Mouse (Mus musculus): Measurements from ENCODE around the gene Aox2. TPM values are rescaled to one million over a fixed set of nuclear protein-coding genes. Genes with fewer than 3 reads are reported as not detected.

Gene Aox2
- polyA plus RNA-seq, 1 experiment from 2014 or later, result not detected

- H3K9me3 ChIP-seq (replicated peaks), result no peaks in the 10 kb centered on the region
- peaks cover 36% of the 10 kb centered on the region for H3K36me3 ChIP-seq
- peak within 1 kb of the TSS; percentile 100 for H3K4me3 ChIP-seq
- peak within 1 kb of the TSS; percentile 100 for H3K27ac ChIP-seq (replicated peaks)
- no peaks in the 10 kb centered on the region for H3K27me3 ChIP-seq (ENCODE audit: low read depth, poor library complexity, severe bottlenecking)
- peaks cover 21% of the 10 kb centered on the region for H3K4me1 ChIP-seq
- peak; percentile 93 for DNase-seq (ENCODE audit: low spot score)
- WGBS, result under 1% methylated on average over 79 of the region's 79 CpGs
These were observed 145.5 kb downstream of the Aox2 start, which contains the start of gene Clk1 for GRCm38 (mm10) chr1:58423371-58424248. TSS of gene Clk1 (minus strand) at chr1:58424066.

- Histone ChIP-seq H3K27ac (replicated peaks) (no peak overlapping the region), H3K4me3 (no peak overlapping the region; the same call in 1 of the 2 replicates)
These were observed 146.4 kb downstream of the Aox2 start for GRCm38 (mm10) chr1:58424551-58424950.

More at GRCm38 (mm10) chr1:58424551-58424950, 146.4 kb downstream of the Aox2 start:
- H3K27me3 ChIP-seq (ENCODE audit: low read depth, poor library complexity, severe bottlenecking), result no peaks in the 10 kb centered on the region
- peaks cover 21% of the 10 kb centered on the region for H3K4me1 ChIP-seq
- no peak for DNase-seq (ENCODE audit: low spot score)
- peaks cover 29% of the 10 kb centered on the region for H3K36me3 ChIP-seq
- no peaks in the 10 kb centered on the region for H3K9me3 ChIP-seq (replicated peaks)
- WGBS, result 90% methylated on average over 3 of the region's 3 CpGs

Other genes starting within 250 kb of the Aox2 start
- gene Aox1, start 248.4 kb upstream of the Aox2 start, polyA plus RNA-seq (2016; fragmentation: Nextera tagmentation; extraction: Ambion mirVana), result 0.02 and 0.07 TPM in 2 replicates
- 0.12 and 0.24 TPM in 2 replicates for gene Aox3, start 165.2 kb upstream of the Aox2 start, polyA plus RNA-seq (2016; fragmentation: Nextera tagmentation; extraction: Ambion mirVana)
- gene Aox4, start 67.9 kb upstream of the Aox2 start, polyA plus RNA-seq (2016; fragmentation: Nextera tagmentation; extraction: Ambion mirVana), result 0.11 TPM in 1 of 2 replicates, not detected in the other
- gene Bzw1, start 114.6 kb downstream of the Aox2 start, polyA plus RNA-seq (2016; fragmentation: Nextera tagmentation; extraction: Ambion mirVana), result 454 and 464 TPM in 2 replicates
- gene Clk1, start 145.7 kb downstream of the Aox2 start, polyA plus RNA-seq (2016; fragmentation: Nextera tagmentation; extraction: Ambion mirVana), result 123 and 145 TPM in 2 replicates
- gene Nif3l1, start 166.8 kb downstream of the Aox2 start, polyA plus RNA-seq (2016; fragmentation: Nextera tagmentation; extraction: Ambion mirVana), result 70.8 and 76.7 TPM in 2 replicates
- 57.4 and 62.5 TPM in 2 replicates for gene Ppil3, start 167.2 kb downstream of the Aox2 start, polyA plus RNA-seq (2016; fragmentation: Nextera tagmentation; extraction: Ambion mirVana)
- gene Orc2, start 226.8 kb downstream of the Aox2 start, polyA plus RNA-seq (2016; fragmentation: Nextera tagmentation; extraction: Ambion mirVana), result 41.9 and 50.9 TPM in 2 replicates

Measured in midbrain, embryonic 10.5 days (tissue).